Mouse (Mus musculus) kidney, embryonic 16.5 days (tissue): Measurements from ENCODE around the gene Spindoc. TPM values are rescaled to one million over a fixed set of nuclear protein-coding genes. Genes with fewer than 3 reads are reported as not detected.

ENCODE experiments used
- ATAC-seq: fragments of 200-750 bp; cut with Nextera tagmentation; 2 replicates; pipeline ENCODE4 v1.8.0; 2017; ENCODE audit warnings: moderate TSS enrichment; ENCODE audit not compliant: low FRiP score, low TSS enrichment
- H3K27ac ChIP-seq: fragments of 300-500 bp; sonication (generic); 2 replicates; pipeline ENCODE4 v1.5.1; 2014; ENCODE audit warnings: low read length
- H3K27me3 ChIP-seq: fragments of 300-500 bp; sonication (generic); 2 replicates; pipeline ENCODE4 v1.6.1; 2014; ENCODE audit warnings: low read length, control low read depth, mixed read lengths; ENCODE audit not compliant: insufficient read depth
- H3K36me3 ChIP-seq: fragments of 300-500 bp; sonication (generic); 2 replicates; pipeline ENCODE4 v1.6.1; 2014; ENCODE audit warnings: low read length, control low read depth, mixed read lengths; ENCODE audit not compliant: insufficient read depth
- H3K4me1 ChIP-seq: fragments of 300-500 bp; sonication (generic); 2 replicates; pipeline ENCODE4 v1.6.1; 2014; ENCODE audit warnings: low read length, control low read depth, mixed read lengths; ENCODE audit not compliant: insufficient read depth
- H3K4me2 ChIP-seq: fragments of 300-500 bp; sonication (generic); replicated peaks from 2 replicates; pipeline ENCODE4 v1.6.1; 2014; ENCODE audit warnings: low read depth, low read length
- H3K4me3 ChIP-seq: fragments of 300-500 bp; sonication (generic); 2 replicates; pipeline ENCODE4 v1.5.1; 2014; ENCODE audit warnings: mild to moderate bottlenecking, low read length
- H3K9ac ChIP-seq: fragments of 300-500 bp; sonication (generic); replicated peaks from 2 replicates; pipeline ENCODE4 v1.6.1; 2014; ENCODE audit warnings: low read length
- H3K9me3 ChIP-seq: fragments of 300-500 bp; sonication (generic); 2 replicates; pipeline ENCODE4 v1.6.1; 2016; ENCODE audit warnings: low read length, control low read depth
- whole genome bisulfite sequencing: fragments of 180-500 bp; shearing (Covaris S2); extraction: QIAGEN DNeasy Blood & Tissue Kit; methylation state at CpG from one replicate; pipeline ENCODE4 v1.1.7; 2014; 5-methylcytosine and 5-hydroxymethylcytosine counted together
- polyA plus RNA-seq: library from polyadenylated mRNA; unstranded; fragments of >200 nt; fragmentation: Nextera tagmentation; extraction: Ambion mirVana; gene quantifications from 2 replicates; pipeline ENCODE4 v1.2.1, GENCODE M21; 2015

The Spindoc gene
- polyA plus RNA-seq, 1 experiment from 2014 or later, result 33.2 TPM

DNA sequence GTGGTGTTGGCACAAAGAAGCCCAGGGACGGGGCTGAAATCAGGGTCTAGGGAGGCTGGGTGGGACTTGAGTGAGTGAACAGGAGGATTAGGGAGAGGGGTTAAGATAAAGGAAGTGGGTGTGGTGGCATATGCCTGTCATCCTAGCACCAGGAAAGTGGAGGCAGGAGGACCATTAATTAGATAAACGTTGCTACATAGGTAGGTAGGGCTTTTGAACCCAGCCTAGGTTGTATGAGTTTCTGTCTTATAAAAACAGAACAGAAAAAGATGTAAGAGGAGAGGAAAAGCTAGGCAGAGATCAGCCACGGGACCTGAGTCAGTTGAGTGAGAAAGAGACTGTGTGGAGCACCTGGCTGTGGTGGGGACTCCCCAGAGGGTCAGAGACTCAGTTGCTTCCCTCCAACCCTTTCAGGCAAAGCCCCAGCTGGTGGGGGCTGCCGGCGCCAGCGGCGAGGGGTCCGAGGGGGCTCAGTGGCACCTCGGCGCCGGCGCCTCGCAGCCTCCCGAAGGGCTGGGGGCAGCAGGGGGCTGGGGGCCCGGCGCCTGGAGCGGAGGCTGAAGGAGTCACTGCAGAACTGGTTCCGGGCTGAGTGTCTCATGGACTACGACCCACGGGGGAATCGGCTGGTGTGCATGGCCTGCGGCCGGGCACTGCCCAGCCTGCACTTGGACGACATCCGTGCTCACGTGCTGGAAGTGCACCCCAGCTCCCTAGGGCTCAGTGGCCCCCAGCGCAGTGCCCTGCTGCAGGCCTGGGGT is 38.2 kb upstream of the Spindoc start:
- Histone ChIP-seq H3K4me2 (no peak overlapping the region), H3K9ac (no peak overlapping the region)

GRCm38 (mm10) chr19:7420108-7420507 is 37.3 kb upstream of the Spindoc start:
- Histone ChIP-seq H3K9ac (no peak overlapping the region), H3K27ac (no peak overlapping the region), H3K36me3 (peaks cover 21% of the 10 kb centered on the region), H3K4me1 (peaks cover 70% of the 10 kb centered on the region), H3K4me3 (no peak overlapping the region), H3K4me2 (peak overlapping the region; percentile 65; the same call in 1 of the 2 replicates), H3K9me3 (no peaks in the 10 kb centered on the region), H3K27me3 (no peaks in the 10 kb centered on the region)
- 65% methylated on average over 12 of the region's 12 CpGs for WGBS
- ATAC-seq, result no peak

More for the DNA sequence above, 38.2 kb upstream of the Spindoc start:
- no peak overlapping the region for H3K27ac ChIP-seq
- ATAC-seq, result no peak
- peaks cover 64% of the 10 kb centered on the region for H3K4me1 ChIP-seq
- no peak overlapping the region for H3K4me3 ChIP-seq
- H3K9me3 ChIP-seq, result no peaks in the 10 kb centered on the region
- peaks cover 27% of the 10 kb centered on the region for H3K36me3 ChIP-seq
- no peaks in the 10 kb centered on the region for H3K27me3 ChIP-seq
- WGBS, result 57% methylated on average over 16 of the region's 27 CpGs

DNA sequence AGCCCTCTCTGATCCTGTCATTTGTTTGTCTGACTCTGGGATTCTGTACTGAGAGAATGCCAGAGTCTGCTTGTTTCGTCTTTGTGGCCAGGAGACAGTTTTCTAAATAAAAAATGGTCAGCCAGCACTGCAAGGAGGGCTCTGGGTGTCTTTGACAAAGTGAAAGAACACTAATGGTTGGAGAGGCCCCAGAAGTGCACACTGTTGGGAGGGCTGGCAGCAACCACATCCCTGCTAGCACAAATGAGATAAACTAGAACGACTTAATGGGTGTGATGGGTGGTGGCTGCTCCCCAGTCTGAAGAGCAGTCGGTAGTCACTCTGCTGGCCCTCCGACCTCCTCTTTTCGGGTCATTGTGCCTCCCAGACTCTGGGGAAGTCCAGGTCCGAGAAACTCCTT is 36.3 kb upstream of the Spindoc start:
- Histone ChIP-seq H3K4me2 (peak overlapping the region; percentile 65), H3K4me1 (peaks cover 66% of the 10 kb centered on the region), H3K27me3 (no peaks in the 10 kb centered on the region), H3K9ac (peak overlapping the region; percentile 35), H3K36me3 (peaks cover 14% of the 10 kb centered on the region), H3K4me3 (peak overlapping the region; percentile 82), H3K9me3 (no peaks in the 10 kb centered on the region), H3K27ac (no peak overlapping the region)
- WGBS, result 27% methylated on average over 6 of the region's 6 CpGs
- ATAC-seq, result no peak

GRCm38 (mm10) chr19:7417911-7418849 is 35.4 kb upstream of the Spindoc start:
- ATAC-seq, result peak; percentile 69
- no peaks in the 10 kb centered on the region for H3K9me3 ChIP-seq
- H3K4me3 ChIP-seq, result peak overlapping the region; percentile 82
- peaks cover 14% of the 10 kb centered on the region for H3K36me3 ChIP-seq
- peak overlapping the region; percentile 92 for H3K27ac ChIP-seq
- H3K4me2 ChIP-seq, result peak overlapping the region; percentile 65
- H3K27me3 ChIP-seq, result no peaks in the 10 kb centered on the region
- H3K9ac ChIP-seq, result peak overlapping the region; percentile 97
- under 1% methylated on average over 51 of the region's 59 CpGs for WGBS
- peaks cover 57% of the 10 kb centered on the region for H3K4me1 ChIP-seq

GRCm38 (mm10) chr19:7416834-7417735 is 34.3 kb upstream of the Spindoc start, which contains the start of gene 2700081O15Rik:
2700081O15Rik (plus strand) TSS chr19:7417625.
- Histone ChIP-seq H3K27ac (peak within 1 kb of the TSS; percentile 92), H3K4me3 (peak within 1 kb of the TSS; percentile 82), H3K9me3 (no peaks in the 10 kb centered on the region), H3K4me1 (peaks cover 46% of the 10 kb centered on the region), H3K27me3 (no peaks in the 10 kb centered on the region), H3K4me2 (peak within 1 kb of the TSS; percentile 65), H3K36me3 (peaks cover 6% of the 10 kb centered on the region; the same call in 1 of the 2 replicates), H3K9ac (peak within 1 kb of the TSS; percentile 97)
- under 1% methylated on average over 94 of the region's 107 CpGs for WGBS
- peak; percentile 81 for ATAC-seq

GRCm38 (mm10) chr19:7415916-7416833 is 33.4 kb upstream of the Spindoc start:
- Histone ChIP-seq H3K36me3 (peaks cover 4% of the 10 kb centered on the region; the same call in 1 of the 2 replicates), H3K27ac (peak overlapping the region; percentile 92), H3K9ac (peak overlapping the region; percentile 97), H3K4me1 (peaks cover 37% of the 10 kb centered on the region), H3K4me2 (peak overlapping the region; percentile 65), H3K27me3 (no peaks in the 10 kb centered on the region), H3K4me3 (peak overlapping the region; percentile 82), H3K9me3 (no peaks in the 10 kb centered on the region)
- 11% methylated on average over 22 of the region's 22 CpGs for WGBS
- ATAC-seq, result peak; percentile 11; the same call in 1 of the 2 replicates

GRCm38 (mm10) chr19:7412361-7412760 is 29.6 kb upstream of the Spindoc start:
- H3K4me2 ChIP-seq, result no peak overlapping the region
- no peak for ATAC-seq
- no peak overlapping the region for H3K9ac ChIP-seq
- H3K27me3 ChIP-seq, result no peaks in the 10 kb centered on the region
- no peak overlapping the region for H3K27ac ChIP-seq
- WGBS, result 39% methylated on average over 2 of the region's 2 CpGs
- H3K36me3 ChIP-seq, result no peaks in the 10 kb centered on the region
- no peaks in the 10 kb centered on the region for H3K9me3 ChIP-seq
- peaks cover 12% of the 10 kb centered on the region for H3K4me1 ChIP-seq
- no peak overlapping the region for H3K4me3 ChIP-seq

- Histone ChIP-seq H3K36me3 (no peaks in the 10 kb centered on the region), H3K4me2 (no peak overlapping the region), H3K9ac (no peak overlapping the region), H3K4me1 (no peaks in the 10 kb centered on the region), H3K4me3 (no peak overlapping the region), H3K9me3 (no peaks in the 10 kb centered on the region), H3K27me3 (no peaks in the 10 kb centered on the region), H3K27ac (no peak overlapping the region)
- no peak for ATAC-seq
- 67% methylated on average over 9 of the region's 9 CpGs for WGBS
Measured at GRCm38 (mm10) chr19:7404623-7405229, 21.9 kb upstream of the Spindoc start.
